Mouse (Mus musculus) heart, embryonic 16.5 days (tissue): Measurements from ENCODE around the gene Fbxo34. TPM values are rescaled to one million over a fixed set of nuclear protein-coding genes. Genes with fewer than 3 reads are reported as not detected.
A peak's percentile ranks its signal among the peaks of the same experiment; 100 is the strongest.

Source experiments
- ATAC-seq: fragments of 200-750 bp; cut with Nextera tagmentation; replicated peaks from 2 replicates; pipeline ENCODE4 v1.8.0; 2017; ENCODE audit warnings: moderate number of reproducible peaks; ENCODE audit not compliant: insufficient read depth, low FRiP score; ENCODE audit errors: extremely low read depth
- H3K27ac ChIP-seq: fragments of 300-500 bp; sonication (generic); 2 replicates; pipeline ENCODE4 v1.5.1; 2014; ENCODE audit warnings: mild to moderate bottlenecking, low read length, control low read depth, moderate library complexity
- H3K27me3 ChIP-seq: fragments of 300-500 bp; sonication (generic); 2 replicates; pipeline ENCODE4 v1.6.1; 2014; ENCODE audit warnings: low read length, mixed read lengths; ENCODE audit not compliant: control insufficient read depth, insufficient read depth
- H3K36me3 ChIP-seq: fragments of 300-500 bp; sonication (generic); 2 replicates; pipeline ENCODE4 v1.6.1; 2014; ENCODE audit not compliant: control insufficient read depth, insufficient read depth
- H3K4me1 ChIP-seq: fragments of 300-500 bp; sonication (generic); 2 replicates; pipeline ENCODE4 v1.6.1; 2014; ENCODE audit warnings: low read length, mixed read lengths; ENCODE audit not compliant: control insufficient read depth, insufficient read depth
- H3K4me2 ChIP-seq: fragments of 300-500 bp; sonication (generic); 2 replicates; pipeline ENCODE4 v1.6.1; 2014; ENCODE audit warnings: low read depth, mild to moderate bottlenecking, control low read depth, low read length
- H3K4me3 ChIP-seq: fragments of 300-500 bp; sonication (generic); 2 replicates; pipeline ENCODE4 v1.5.1; 2014; ENCODE audit warnings: mild to moderate bottlenecking, control low read depth, low read length
- H3K9ac ChIP-seq: fragments of 300-500 bp; sonication (generic); 2 replicates; pipeline ENCODE4 v1.6.1; 2014; ENCODE audit warnings: low read length, control low read depth
- H3K9me3 ChIP-seq: fragments of 300-500 bp; sonication (generic); replicated peaks from 2 replicates; pipeline ENCODE4 v1.6.1; 2016; ENCODE audit warnings: low read length; ENCODE audit not compliant: control insufficient read depth
- WGBS: fragments of 180-500 bp; shearing (Covaris S2); extraction: QIAGEN DNeasy Blood & Tissue Kit; methylation state at CpG from one replicate; pipeline ENCODE4 v1.1.7; 2014; 5-methylcytosine and 5-hydroxymethylcytosine counted together
- polyA plus RNA-seq: library from polyadenylated mRNA; unstranded; fragments of >200 nt; fragmentation: Nextera tagmentation; extraction: Ambion mirVana; gene quantifications from 2 replicates; pipeline ENCODE4 v1.2.1, GENCODE M21; 2015

Fbxo34 gene
- polyA plus RNA-seq, 1 experiment from 2014 or later = 16.7 TPM

DNA sequence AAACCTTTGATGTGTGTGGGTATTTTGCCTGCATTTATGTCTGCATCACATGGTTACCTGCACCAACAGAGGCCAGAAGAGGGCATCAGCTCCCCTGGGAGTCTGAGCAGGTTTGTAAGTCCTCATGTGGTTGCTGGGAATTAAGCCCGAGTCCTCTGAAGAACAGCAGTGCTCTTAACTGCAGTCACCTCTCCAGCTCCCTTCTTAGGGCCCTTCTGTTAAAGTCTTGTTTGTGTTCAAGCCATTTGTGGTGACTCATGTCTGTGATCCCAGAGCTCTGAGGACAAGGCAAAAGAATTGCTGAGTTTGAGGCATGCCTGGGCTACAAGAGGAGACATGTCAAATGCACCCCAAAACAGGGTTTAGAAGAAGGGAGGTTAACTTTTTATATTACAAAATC lies 82.3 kb downstream of the Fbxo34 start:
- H3K27ac ChIP-seq = no peak overlapping the region
- H3K9me3 ChIP-seq = no peaks in the 10 kb centered on the region
- no peak overlapping the region for H3K4me2 ChIP-seq
- H3K9ac ChIP-seq = no peak overlapping the region
- WGBS = 70% methylated on average over 1 of the region's 1 CpGs
- peaks cover 16% of the 10 kb centered on the region for H3K4me1 ChIP-seq
- no peak for ATAC-seq
- H3K27me3 ChIP-seq = no peaks in the 10 kb centered on the region
- H3K36me3 ChIP-seq = 0 out of 2 replicates have a peak, but pooled peaks cover 2% of the 10 kb centered on the region
- no peak overlapping the region for H3K4me3 ChIP-seq

DNA sequence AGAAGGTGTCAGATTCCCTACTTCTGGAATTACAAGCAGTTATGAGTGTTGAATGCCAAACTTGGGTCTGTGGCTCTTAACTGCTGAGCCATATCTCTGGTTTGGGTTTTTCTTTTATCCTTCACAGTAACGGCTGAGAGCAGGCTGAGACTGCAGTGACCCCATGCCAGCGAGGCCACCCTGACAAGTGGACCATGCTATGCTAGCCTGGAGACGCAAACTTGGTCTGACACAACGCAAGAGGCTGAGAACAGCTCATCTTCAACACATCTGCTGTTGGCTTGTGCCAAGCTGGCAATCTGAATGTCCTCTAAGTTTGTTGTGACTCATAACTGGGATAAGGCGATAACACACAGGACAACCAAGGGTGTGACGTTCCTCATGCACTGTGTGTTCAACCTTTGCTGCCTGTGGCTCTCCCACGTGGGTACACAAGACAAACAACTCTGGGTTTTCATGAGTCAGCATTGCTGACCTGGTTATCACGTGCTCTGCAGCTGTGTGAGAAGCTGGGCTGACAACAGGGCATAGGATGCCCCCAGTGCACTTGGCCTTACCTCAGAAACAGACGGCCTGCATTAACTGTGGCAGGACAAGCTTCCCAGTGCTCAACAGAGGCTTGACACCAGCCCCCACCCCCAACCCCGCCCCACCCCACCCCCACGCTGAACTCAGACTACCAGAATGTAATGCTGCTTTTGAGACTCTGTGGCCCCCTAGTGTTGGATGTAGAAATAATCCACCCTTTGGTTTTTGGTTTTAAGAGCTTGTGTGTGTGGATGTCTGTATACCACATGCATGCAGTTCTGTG lies 83.3 kb downstream of the Fbxo34 start:
- no peak overlapping the region for H3K9ac ChIP-seq
- H3K9me3 ChIP-seq = no peaks in the 10 kb centered on the region
- ATAC-seq = peak; percentile 68
- H3K4me1 ChIP-seq = peaks cover 16% of the 10 kb centered on the region
- H3K27me3 ChIP-seq = no peaks in the 10 kb centered on the region
- 0 out of 2 replicates have a peak, but pooled peaks cover 2% of the 10 kb centered on the region for H3K36me3 ChIP-seq
- no peak overlapping the region for H3K4me3 ChIP-seq
- H3K27ac ChIP-seq = peak overlapping the region; percentile 72
- peak overlapping the region; percentile 32; the same call in 1 of the 2 replicates for H3K4me2 ChIP-seq
- 16% methylated on average over 11 of the region's 11 CpGs for WGBS

DNA sequence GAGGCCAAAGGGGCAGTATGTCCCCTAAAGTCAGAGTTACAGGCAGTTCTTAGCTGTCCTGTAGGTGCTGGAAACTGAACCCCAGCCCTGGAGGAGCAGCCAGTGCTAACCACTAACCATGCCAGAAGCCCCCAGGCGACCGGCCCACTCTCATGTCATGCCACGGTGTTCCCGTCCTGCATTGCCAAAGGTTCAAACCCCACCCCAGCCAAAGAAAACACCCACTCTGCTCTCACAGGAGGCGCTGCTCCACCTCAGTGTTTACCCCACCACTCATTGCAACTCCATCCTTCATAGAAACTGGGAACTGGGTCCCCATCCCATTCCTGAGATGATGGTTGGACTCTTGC lies 83.9 kb downstream of the Fbxo34 start:
- no peak for ATAC-seq
- 0 out of 2 replicates have a peak, but pooled peaks cover 2% of the 10 kb centered on the region for H3K36me3 ChIP-seq
- H3K4me1 ChIP-seq = peaks cover 16% of the 10 kb centered on the region
- 79% methylated on average over 5 of the region's 5 CpGs for WGBS
- no peaks in the 10 kb centered on the region for H3K27me3 ChIP-seq
- H3K4me2 ChIP-seq = no peak overlapping the region
- H3K4me3 ChIP-seq = no peak overlapping the region
- H3K9me3 ChIP-seq = no peaks in the 10 kb centered on the region
- no peak overlapping the region for H3K9ac ChIP-seq
- peak overlapping the region; percentile 72 for H3K27ac ChIP-seq

DNA sequence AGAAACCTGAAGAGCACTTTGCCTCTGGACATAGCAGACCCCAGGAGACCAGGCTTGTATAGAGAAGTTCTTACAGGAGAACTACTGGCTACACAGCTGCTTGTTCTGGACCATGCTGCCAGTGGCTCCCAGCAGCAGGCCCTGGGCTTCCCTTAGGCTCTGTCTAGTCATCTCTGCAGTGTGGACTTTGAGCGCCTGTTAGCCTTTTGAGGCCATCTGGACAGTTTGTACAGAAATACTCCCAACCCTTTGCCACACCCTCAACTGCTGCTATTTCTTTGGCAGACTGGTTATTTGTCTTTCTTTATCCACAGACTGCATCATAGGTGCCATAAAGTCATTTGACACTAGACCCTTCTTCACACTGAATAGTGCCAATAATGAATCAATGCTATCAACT lies 84.9 kb downstream of the Fbxo34 start:
- no peaks in the 10 kb centered on the region for H3K27me3 ChIP-seq
- no peak for ATAC-seq
- H3K4me2 ChIP-seq = no peak overlapping the region
- no peak overlapping the region for H3K9ac ChIP-seq
- no peaks in the 10 kb centered on the region for H3K9me3 ChIP-seq
- H3K27ac ChIP-seq = no peak overlapping the region
- peaks cover 16% of the 10 kb centered on the region for H3K4me1 ChIP-seq
- H3K36me3 ChIP-seq = 0 out of 2 replicates have a peak, but pooled peaks cover 2% of the 10 kb centered on the region
- WGBS = 89% methylated on average over 1 of the region's 1 CpGs
- H3K4me3 ChIP-seq = no peak overlapping the region

DNA sequence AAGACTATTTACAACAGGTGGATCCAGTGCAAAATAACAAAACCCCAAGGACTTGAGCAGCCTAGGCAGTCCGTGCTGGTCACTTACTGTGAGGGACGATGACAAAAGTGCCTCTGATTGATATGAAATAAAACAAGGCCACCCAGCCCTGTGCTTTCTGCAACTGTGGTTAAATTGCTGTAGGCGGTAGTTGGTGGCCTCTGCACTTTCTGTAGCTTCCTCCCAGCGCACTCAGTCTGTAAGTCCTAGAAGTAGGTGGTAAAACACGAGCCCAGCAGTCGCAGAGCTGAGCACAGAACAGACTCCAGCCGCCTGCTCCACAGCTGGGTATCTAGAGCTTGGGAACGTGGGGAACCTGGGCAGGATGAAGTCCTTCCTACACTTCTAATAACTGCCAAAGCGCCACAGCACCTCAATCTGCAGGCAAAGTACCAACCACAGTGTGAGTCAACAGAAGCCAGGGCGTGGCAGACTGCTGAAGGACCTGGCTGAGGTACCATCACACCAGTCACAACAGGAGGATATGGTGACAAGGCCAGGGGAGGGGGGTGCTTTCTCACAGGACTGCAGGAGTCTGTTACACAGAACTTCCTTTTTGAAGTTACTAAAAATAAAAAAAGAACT lies 91.2 kb downstream of the Fbxo34 start:
- peaks cover 15% of the 10 kb centered on the region for H3K36me3 ChIP-seq
- ATAC-seq = no peak
- no peaks in the 10 kb centered on the region for H3K9me3 ChIP-seq
- 81% methylated on average over 10 of the region's 10 CpGs for WGBS
- H3K9ac ChIP-seq = no peak overlapping the region
- no peak overlapping the region for H3K4me2 ChIP-seq
- H3K27ac ChIP-seq = no peak overlapping the region
- H3K4me1 ChIP-seq = no peaks in the 10 kb centered on the region
- H3K4me3 ChIP-seq = no peak overlapping the region
- H3K27me3 ChIP-seq = no peaks in the 10 kb centered on the region

DNA sequence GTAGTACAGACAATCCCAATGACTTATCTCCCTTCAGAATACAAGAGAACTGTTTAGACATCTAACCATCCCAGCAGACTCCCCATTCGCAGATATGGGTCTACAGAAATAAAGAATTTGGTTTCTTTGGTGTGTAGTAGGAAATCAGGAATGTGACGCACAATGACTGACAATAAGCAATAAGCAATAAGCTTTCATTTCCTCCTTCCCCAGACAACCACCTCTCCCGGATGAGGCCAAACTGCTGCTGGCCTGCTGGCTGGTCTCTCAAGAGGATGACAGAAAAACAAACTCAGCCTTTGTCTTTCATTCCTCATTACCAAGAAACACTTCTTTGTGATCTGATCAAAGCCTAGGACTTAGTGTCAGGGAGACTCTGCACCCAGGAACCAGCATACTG lies 92.1 kb downstream of the Fbxo34 start:
- no peak overlapping the region for H3K27ac ChIP-seq
- no peak for ATAC-seq
- no peak overlapping the region for H3K4me2 ChIP-seq
- H3K27me3 ChIP-seq = no peaks in the 10 kb centered on the region
- H3K9me3 ChIP-seq = no peaks in the 10 kb centered on the region
- H3K4me1 ChIP-seq = no peaks in the 10 kb centered on the region
- WGBS = 95% methylated on average over 3 of the region's 3 CpGs
- peaks cover 22% of the 10 kb centered on the region for H3K36me3 ChIP-seq
- no peak overlapping the region for H3K9ac ChIP-seq
- no peak overlapping the region for H3K4me3 ChIP-seq

DNA sequence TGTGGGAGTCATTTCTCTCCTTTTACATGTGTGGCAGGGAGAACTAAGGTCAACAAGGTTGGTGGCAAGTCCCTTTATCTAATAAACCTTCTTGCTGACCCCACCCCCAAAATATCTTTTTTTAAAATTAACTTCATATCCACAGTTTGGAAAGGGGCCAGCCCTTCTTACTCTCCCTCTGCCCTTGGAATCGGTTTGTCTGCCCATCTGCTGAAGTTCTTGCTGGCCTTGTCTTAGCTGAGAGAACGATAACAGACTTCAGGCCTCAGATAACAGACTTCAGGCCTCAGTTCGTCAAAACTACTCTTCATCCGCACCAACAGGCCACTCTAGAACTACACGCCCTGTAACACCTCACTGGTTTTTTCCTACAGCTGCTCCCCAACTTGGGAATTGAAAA lies 94.1 kb downstream of the Fbxo34 start:
- Histone ChIP-seq H3K4me3 (no peak overlapping the region), H3K9me3 (no peaks in the 10 kb centered on the region), H3K4me2 (no peak overlapping the region), H3K27ac (no peak overlapping the region), H3K9ac (no peak overlapping the region), H3K36me3 (peaks cover 35% of the 10 kb centered on the region), H3K27me3 (no peaks in the 10 kb centered on the region), H3K4me1 (no peaks in the 10 kb centered on the region)
- no peak for ATAC-seq
- 49% methylated on average over 5 of the region's 5 CpGs for WGBS

DNA sequence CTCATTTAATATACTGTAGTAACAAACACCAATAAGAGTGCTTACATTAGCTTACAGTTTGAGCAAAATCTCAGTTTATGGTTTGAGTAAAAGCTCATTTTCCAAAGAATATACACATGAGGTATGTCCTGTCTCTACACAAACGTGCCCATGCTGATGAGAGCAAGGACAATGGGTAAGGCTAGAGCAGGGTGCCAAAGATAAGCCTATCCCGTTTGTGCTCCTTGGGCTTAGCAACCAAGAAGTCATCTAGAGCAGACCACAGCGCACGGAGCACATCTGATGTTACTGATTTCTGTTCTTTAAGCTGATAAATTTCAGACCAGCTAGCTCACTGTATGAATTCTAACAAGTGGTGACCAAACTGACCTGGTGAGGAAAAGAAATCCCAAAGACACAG lies 94.7 kb downstream of the Fbxo34 start:
- Histone ChIP-seq H3K36me3 (peaks cover 35% of the 10 kb centered on the region), H3K4me2 (no peak overlapping the region), H3K27ac (no peak overlapping the region), H3K4me1 (no peaks in the 10 kb centered on the region), H3K27me3 (no peaks in the 10 kb centered on the region), H3K4me3 (no peak overlapping the region), H3K9ac (no peak overlapping the region), H3K9me3 (no peaks in the 10 kb centered on the region)
- ATAC-seq = no peak
- WGBS = 85% methylated on average over 4 of the region's 4 CpGs

DNA sequence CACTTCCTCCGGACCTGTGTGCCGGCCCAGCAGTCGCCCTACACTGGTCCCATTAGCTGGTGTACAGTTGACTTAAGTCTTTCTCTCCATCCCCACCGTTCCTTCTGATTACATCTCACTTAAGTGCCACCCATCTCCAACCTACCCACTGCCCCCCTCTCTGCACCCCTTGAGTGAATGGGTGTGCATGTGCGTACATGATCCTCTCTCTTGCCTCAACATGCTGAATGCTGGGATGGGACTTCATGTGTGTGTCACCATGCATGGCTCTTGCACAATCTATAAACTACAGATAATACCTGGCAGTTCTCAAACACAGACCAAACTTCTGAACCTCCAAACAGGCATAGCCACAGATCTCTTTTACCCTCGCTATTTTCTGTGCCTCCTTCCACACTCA lies 101.4 kb downstream of the Fbxo34 start:
- no peak for ATAC-seq
- Histone ChIP-seq H3K4me2 (no peak overlapping the region), H3K36me3 (peaks cover 40% of the 10 kb centered on the region), H3K27ac (no peak overlapping the region), H3K27me3 (no peaks in the 10 kb centered on the region), H3K4me3 (no peak overlapping the region), H3K9ac (no peak overlapping the region), H3K9me3 (no peaks in the 10 kb centered on the region), H3K4me1 (no peaks in the 10 kb centered on the region)
- WGBS = 92% methylated on average over 6 of the region's 6 CpGs
